Mouse (Mus musculus): ENCODE data around the gene Gm4792.

The Gm4792 gene

DNA sequence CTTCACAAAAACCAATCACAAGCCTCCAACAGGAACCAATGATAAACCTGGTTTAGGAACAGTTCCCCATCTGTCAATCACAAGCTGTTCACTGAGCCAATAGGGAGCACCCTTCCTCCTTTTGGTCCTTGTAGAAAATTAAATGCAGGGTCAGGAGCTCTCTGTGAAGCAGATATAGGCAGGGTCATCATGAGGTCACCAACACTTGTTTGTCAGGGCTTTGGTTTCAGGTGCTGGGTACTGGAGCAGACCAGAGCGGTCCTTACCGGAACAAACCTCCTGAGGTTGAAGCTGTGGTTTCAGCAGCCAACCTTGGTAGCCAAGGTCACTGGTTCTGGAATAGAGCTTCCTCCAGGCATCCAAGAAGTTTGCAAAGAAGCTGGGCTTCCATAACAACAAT is 798 bp upstream of the Gm4792 start:
- no peak for DNase-seq (ENCODE audit: low spot score)

DNA sequence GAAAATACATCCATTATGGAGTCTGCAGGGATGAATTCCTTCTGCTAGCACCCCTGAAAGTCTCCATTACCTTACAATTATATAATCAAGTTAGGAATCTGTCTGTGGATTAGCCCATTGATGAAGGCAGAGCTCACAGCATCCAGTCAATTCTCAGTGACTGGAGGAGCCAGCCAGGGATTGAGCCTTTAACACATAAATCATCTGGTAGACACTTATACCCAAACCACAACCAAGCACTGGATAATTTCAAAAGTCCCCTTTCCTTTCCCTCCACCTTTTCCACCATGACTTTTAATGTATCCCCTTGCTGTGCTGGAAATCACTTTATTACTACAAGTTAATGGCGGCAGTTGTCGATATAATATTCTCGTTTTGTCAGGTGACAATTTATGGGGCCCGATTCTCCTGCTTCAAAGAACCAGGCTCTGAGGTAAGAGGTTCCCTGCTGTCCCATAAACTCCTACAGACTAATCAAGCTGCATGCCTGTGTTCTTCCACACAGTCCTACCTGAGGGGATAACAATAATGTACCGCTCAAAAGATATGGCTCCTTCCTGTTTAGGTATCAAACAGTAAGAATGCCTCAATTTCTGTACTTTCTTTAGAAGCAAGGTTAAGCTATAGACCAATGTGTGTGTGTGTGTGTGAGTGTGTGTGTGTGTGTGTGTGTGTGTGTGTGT is 2.4 kb downstream of the Gm4792 start:
- DNase-seq (ENCODE audit: low spot score) = no peak

DNA sequence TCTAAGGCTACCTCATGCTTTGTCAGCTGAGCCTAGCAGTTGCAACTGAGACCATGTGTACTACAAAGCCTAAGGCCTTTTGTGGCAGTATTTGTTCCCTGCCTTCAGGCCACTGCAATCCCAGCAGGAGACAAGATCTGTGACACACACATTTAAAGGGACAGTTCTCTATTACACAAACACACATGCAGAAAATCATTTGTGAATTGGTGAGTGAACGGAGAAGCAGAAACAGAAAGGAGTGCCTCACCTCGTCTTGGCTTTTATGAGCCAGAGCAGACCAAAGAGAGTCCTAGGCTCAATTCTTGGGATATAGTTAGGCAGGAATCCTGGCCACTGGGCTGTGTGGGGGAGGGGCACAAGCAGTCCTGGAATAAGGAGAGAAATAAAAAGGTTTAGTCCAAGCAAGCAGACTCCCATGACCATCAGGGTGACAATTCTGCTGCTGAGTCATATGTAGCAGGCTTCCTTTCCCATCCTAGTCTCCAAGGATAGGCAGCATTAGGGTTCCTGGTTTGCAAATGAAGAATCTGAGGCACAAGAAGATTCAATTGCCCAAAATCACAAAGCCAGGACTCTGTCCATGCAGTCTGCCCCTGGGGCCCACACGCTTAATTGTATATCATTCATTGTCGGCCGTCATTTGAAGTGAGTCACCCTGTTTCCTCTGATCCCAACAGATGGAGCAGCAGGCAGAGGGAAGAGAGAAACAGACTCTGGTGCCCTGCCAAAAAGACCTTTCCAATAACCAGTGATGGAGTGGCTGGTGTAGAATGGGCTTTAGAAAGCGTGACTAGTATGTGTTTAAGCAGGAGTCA is 3.4 kb downstream of the Gm4792 start:
- DNase-seq (ENCODE audit: low spot score) = no peak

DNA sequence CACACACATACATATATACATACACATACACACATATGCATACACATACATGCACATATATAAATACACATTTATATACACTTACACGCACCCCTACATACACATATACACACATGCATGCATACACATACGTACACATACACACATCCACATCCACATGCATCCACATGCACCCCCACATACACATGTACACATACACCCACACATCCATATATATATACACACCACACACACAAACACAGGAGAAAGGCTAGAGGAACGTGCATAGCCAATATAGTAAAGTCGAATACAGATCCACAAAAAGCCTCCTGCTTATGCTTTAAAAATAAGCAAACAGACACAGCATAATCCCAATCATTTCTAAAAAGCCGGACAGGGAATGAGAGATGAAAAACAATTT is 4.1 kb downstream of the Gm4792 start:
- no peak for DNase-seq (ENCODE audit: low spot score)

DNA sequence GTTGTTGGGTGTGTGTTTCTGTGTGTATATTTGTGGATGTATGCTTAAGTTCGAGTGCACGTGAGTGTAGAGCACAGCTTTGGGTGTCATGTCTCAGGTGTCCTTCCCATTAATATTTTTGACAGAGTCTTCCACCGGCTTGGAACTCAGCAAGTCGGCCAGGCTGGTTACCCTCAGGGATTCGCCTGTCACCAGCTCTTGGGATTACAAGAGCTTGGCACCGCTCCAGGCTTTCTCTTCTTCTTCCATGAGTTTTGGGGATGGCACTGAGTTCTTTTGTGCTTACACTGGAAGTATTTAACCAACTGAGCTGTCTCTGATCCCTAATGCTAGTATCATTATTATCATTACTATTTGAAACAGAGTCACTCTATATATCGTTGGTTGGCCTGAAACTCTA is 15.7 kb downstream of the Gm4792 start:
- no peak for DNase-seq (ENCODE audit: low spot score)

DNA sequence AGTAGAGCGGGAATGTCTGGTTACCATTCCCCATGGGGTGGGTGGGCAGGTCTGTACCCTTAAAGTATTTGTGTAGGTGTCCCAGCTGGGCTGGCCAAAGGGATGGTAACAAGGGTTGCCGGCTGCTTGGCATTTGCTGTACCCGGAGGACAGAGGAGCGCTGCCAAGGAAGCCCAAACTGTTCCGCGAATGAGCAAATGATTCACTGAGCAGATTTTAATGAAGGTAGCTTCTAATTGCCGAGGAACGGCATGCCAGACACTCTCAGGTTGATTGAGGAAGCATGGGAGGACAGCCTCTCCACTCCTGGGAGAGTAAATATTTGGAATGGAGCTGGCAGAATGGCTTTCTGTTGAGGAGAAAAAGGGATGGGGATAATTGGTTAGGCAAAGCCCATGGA is 16.3 kb downstream of the Gm4792 start:
- DNase-seq (ENCODE audit: low spot score) = no peak

DNA sequence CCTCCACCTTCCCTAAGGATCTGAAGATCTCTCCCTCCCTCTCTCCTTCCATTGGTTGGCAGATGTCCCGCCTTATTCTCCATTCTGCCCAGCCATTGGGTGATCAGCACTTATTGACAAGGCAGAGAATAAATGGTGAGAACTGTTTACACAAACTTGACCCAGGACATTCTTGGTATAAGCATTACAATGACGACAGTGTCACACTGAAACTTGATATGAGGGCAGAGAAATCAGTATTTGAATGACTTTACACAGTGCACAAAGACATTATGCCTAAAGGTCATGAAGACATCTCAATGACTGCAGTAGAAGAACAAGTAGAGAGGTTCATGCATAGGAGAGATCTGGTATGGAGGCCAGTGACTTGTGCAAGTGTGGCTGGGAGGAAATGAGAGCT is 22.0 kb downstream of the Gm4792 start:
- DNase-seq (ENCODE audit: low spot score) = no peak

DNA sequence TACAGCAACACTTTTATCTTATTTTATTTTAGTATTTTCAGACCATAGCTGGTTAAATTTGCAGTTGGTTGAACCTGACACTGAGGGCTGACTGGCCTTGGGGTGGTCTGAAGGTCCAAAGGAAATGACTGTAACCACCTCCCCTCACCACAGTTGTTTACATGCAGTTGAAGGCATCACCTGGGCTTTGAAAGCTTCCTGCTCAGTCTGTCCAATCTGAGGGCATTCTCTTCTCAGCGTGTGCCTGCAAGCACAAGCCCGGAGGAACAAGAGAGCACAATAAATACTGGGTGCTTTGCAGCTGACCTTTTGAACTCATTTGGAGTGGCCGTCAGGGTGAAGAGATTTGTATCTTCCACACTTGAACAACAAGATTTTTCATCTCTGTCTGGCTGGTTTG is 23.2 kb downstream of the Gm4792 start:
- peak; percentile 22 for DNase-seq (ENCODE audit: low spot score)

DNA sequence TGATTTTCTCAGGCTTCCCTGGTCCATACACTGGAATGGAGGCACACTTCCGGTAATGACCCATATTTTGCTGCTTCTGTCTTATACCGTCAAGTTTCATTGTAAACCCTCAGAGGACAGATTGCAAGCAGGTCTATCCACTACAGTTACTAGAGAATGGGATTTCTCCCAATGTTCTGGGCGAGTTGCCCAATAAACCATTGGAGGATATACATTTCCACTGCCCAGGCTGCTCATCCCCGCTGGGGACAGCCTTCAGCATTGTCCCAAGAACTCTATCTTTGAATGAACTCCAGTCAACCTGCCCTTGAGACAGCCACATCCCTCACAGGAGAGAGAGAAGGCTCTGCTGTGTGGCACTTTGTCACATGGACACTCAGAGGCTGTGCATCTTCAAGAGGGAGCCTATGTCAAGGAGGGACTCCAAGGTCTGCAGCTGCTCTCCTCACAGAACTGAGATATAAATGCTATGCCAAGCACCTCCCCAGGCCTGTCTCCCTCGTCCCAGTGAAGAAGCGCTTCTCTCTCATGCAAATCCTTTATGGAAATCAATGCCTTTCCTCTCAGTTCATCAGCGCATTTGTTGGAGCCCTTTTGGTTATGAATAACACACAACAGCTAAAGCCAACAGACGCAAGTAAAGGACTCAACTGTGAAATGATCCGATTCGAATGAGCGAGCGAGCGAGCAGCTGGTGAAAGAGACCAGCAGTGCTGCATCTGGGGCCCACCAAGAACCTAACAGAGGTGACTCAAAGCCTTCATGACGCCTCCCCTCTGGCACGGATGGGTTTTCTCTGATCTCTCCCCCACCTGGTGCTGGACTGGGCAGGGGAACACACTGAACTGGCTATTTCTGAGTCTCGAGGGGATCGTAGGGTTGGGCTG is 32.6 kb downstream of the Gm4792 start:
- no peak for DNase-seq (ENCODE audit: low spot score)

DNA sequence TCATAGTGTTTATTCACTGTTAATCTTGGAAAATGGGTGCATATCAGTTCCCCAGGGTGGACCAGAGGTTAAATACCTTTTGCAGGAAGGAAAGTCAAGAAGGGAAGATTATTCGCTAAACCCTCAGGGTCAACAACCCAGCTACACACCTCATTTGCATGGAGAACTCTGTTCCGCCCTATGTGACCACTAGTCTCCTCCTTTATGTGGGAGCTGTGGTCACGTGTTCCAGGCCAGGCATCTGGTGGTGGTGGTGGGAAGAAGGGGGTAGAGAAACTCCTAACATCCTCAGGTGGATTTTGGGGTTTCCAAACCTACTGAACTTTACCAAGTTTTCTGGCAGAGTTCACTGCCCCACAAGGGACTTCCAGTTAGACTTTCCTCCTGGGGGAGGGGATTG is 35.3 kb downstream of the Gm4792 start:
- DNase-seq (ENCODE audit: low spot score) = no peak

DNA sequence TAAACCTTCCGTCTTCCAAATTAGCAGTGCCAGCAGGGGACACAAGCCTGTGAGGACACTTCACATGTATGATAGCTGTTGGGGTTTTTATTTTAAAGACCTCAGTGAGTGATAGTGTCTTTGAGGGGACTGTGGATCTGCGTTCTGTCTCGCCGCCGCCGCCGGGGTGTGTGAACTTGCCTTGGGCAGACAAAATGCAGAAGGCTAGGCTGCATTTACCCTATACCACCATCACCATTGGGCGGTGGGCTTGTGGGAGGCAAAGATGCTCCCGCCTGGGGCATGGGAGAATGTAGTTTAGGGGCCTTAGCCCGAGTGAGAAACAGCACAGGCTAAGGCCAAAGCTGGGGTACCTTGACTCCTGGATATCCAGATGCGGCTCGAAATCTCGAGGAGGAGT is 35.9 kb downstream of the Gm4792 start:
- no peak for DNase-seq (ENCODE audit: low spot score)

DNA sequence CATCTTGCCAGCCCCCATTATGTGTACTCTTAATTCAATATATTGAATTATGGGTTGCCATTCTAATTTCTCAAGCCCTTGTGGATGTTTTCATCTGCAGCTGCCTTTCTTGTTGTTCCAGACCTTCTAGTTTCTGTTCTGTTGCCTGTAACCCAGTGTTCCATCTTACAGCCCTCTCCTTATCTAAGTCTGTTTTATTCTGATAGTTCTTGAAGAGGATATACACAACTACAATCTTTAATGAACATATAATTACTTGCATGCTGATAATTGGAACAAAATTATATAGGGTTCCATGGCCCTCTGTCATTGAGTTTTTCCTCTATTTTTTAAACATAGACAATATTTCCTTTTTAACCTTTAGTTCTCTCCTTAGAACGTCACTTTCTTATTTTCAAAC is 38.0 kb downstream of the Gm4792 start:
- no peak for DNase-seq (ENCODE audit: low spot score)

DNA sequence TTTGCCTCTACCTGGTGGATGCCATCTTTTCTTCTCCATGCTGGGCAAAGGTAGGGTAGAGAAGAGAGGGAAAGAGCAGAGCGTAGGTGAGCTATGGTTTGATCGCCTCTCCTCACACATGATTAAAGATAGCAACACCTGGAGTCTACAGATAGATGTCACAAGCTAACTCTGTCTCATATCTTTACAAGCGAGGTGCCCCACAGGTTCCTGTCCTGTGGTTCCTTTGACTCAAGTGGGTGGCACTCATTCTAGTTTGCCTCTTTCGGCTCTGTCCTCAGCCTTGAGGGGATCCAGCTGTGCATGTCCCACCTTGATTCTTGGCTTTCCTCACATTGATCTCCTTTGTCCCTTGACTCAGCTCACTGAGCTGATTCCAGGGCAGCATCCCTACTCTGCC is 42.0 kb downstream of the Gm4792 start:
- DNase-seq (ENCODE audit: low spot score) = no peak

DNA sequence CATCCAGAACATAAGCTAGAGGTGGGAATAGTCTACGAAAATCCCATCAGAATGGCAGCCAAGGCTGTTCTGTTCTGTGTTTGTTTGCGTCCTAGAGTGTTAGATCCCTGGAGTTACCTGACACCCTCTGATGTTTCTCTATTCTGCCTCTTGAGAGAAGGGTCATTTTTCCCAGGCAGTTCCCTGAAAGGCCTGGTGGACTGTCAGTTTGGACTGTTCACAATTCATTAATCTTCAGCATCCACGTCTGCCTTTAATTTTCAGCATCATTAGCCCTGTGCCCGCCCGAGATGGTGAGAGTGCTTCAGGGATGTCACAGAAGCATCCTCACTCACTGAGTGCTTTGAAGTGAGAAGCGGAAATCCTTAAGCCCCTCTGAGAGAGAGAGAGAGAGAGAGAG is 42.8 kb downstream of the Gm4792 start:
- no peak for DNase-seq (ENCODE audit: low spot score)

DNA sequence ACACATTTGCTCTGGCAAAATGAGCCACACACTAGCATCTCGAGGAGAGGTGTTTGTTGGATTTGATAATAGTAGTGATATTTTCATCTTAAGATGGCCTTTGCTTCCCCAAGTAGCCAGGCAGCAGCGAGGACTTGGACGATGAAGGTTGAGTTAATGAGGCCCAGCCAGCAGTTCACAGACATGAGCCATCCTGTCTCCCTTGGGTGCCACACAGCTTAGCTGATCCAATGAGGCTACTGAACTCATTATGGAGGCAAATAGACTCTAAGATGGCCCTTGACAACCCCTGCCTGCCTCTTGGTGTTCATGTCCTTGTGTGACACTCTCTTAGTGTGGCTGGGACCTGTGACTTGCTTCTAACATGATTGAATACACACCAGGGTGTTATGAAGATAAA is 43.7 kb downstream of the Gm4792 start:
- no peak for DNase-seq (ENCODE audit: low spot score)

DNA sequence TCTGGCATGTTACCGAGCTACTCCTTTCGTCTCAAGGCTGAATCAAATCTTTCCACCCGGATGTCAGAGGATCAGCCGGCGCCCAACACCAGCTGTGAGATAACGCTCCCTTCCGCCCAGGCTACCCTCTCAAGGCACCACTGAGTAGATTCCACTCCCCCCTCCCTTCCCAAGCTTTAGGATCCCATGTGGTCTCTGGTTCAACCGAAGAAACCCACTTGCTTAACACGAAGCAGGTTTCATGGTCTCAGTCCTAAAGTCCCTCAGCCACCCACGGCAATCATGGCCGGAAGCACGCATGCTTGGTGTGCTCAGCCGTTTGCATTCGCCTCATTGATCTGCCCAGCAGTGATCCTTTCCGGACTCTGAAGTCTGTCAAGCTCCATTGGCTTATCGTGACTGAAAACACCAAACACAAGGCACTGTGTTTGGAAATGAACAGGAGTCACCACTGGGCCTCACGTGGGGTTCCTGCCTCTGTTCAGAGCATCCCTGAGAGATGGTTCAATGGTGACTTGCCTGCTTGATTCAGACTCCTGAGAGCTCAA is 45.2 kb downstream of the Gm4792 start:
- no peak for DNase-seq (ENCODE audit: low spot score)

DNA sequence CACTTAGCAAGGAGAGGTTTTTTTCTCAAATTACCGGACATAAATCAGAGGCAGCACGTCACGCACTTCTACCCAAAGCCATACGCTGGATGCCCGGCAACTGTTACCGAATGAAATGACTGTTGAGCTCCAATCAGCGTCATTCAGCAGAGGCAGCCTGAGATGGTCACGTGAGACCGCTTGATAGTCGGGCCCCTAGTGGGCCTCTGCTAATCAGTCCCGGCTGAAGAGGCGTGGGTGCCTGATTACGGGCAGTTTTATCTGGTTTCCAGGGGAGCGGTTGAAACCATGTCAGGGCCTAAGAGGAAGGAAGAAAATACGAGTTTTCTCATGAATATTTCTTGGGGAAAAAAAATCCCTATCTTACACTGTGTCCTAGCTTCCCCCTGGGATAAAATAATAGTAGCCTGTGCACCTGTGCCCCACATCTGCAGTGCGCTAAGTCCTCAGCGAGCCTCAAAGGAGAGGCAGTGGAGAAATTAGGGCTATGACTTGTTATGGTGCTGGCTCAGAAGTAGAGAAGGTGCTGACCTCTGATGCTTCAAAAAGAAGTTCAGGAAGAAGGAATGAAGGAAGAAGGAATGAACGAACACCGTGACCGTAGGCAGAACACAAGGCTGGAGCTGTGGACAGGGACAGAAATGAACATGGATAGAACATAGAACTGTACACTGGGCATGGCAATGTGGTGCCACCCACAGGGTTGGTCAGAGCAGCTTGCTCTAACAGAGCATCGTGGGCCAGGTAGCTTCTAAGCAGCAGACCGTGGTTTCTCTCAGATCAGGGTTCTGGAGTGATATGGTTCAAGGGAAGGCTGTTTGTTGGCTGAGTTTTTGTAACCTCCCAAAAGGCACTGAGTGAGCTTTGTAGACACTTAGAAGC is 48.7 kb downstream of the Gm4792 start:
- DNase-seq (ENCODE audit: low spot score) = no peak

DNA sequence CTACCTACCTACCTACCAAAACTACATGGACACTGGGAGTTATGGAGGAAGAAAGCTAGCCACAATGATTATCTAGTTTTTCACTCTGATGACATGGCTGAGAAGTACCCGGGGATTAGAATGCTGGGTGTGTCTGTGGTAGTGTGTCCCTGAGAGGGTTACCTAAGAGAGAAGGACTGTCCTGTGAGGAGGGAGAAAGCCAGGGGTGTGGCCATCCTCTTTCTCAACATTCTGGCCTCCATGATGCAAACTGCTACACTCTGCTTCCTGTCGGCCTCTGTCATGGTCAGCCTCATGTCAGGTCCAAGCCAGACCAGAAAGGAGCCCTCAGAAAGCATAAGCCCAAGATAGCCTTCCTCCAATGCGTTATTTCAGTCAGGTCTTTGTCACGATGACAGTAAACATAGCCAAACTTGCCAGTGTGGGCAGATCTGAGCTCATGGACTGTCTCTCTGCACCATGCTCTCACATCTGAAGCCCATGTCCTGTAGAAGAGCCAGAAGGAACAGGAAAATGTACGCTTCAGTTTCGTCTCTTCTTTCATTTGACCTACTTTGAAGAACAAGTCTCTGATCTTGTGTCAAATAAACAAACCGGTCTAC is 50.7 kb downstream of the Gm4792 start:
- DNase-seq (ENCODE audit: low spot score) = no peak
